Mouse (Mus musculus) liver, embryonic 16.5 days (tissue): ENCODE measurements around the gene Rbfox3. TPM values are rescaled to one million over a fixed set of nuclear protein-coding genes. Genes with fewer than 3 reads are reported as not detected.

Source experiments
- ATAC-seq: fragments of 200-750 bp; cut with Nextera tagmentation; 2 replicates; pipeline ENCODE4 v1.8.0; 2017; ENCODE audit warnings: low read depth, mild to moderate bottlenecking, moderate number of reproducible peaks, moderate library complexity
- H3K27ac ChIP-seq: fragments of 300-500 bp; sonication (generic); 2 replicates; pipeline ENCODE4 v1.5.1; 2014; ENCODE audit warnings: mild to moderate bottlenecking, low read length
- H3K27me3 ChIP-seq: fragments of 300-500 bp; sonication (generic); 2 replicates; pipeline ENCODE4 v1.6.1; 2014; ENCODE audit warnings: low read depth, low read length, mixed read lengths; ENCODE audit not compliant: control insufficient read depth, insufficient read depth
- H3K36me3 ChIP-seq: fragments of 300-500 bp; sonication (generic); 2 replicates; pipeline ENCODE4 v1.6.1; 2014; ENCODE audit warnings: mild to moderate bottlenecking; ENCODE audit not compliant: control insufficient read depth, insufficient read depth
- H3K4me1 ChIP-seq: fragments of 300-500 bp; sonication (generic); 2 replicates; pipeline ENCODE4 v1.6.1; 2014; ENCODE audit warnings: low read depth, low read length, mixed read lengths; ENCODE audit not compliant: control insufficient read depth
- H3K4me2 ChIP-seq: fragments of 300-500 bp; sonication (generic); 2 replicates; pipeline ENCODE4 v1.6.1; 2014; ENCODE audit warnings: low read depth, low read length, mixed read lengths
- H3K4me3 ChIP-seq: fragments of 300-500 bp; sonication (generic); 2 replicates; pipeline ENCODE4 v1.5.1; 2014; ENCODE audit warnings: low read depth, mild to moderate bottlenecking, low read length
- H3K9ac ChIP-seq: fragments of 300-500 bp; sonication (generic); 2 replicates; pipeline ENCODE4 v1.6.1; 2014; ENCODE audit warnings: low read depth, low read length
- H3K9me3 ChIP-seq: fragments of 300-500 bp; sonication (generic); replicated peaks from 2 replicates; pipeline ENCODE4 v1.6.1; 2016; ENCODE audit warnings: low read length; ENCODE audit not compliant: control insufficient read depth
- WGBS: fragments of 180-500 bp; shearing (Covaris S2); extraction: QIAGEN DNeasy Blood & Tissue Kit; methylation state at CpG from one replicate; pipeline ENCODE4 v1.1.7; 2014; ENCODE audit not compliant: insufficient replicate concordance; 5-methylcytosine and 5-hydroxymethylcytosine counted together
- polyA plus RNA-seq: library from polyadenylated mRNA; unstranded; fragments of >200 nt; fragmentation: Nextera tagmentation; extraction: Ambion mirVana; gene quantifications from 2 replicates; pipeline ENCODE4 v1.2.1, GENCODE M21; 2015

Gene Rbfox3
- polyA plus RNA-seq, 1 experiment from 2014 or later, result 0.40 TPM

DNA sequence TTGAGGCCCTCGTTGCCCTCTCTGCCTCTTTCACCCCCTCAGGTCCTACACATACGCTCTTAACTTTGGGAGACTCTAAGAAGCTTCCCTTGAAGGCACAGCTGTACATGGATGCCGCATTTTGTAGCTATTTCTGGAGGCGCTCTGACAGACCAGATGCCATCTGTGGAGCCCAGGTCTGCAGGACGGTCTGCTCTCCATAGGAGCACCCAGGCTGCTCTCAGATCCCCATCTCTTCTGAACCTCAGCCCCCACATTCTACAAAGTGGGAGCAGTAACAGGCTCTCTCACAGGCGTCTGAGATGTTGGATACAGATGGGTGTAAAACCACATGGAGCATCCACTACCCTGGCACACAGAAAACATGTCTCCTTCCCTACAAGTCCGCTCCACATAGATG, 218.1 kb downstream of the Rbfox3 start:
- Histone ChIP-seq H3K27ac (no peak overlapping the region), H3K27me3 (no peaks in the 10 kb centered on the region), H3K36me3 (no peaks in the 10 kb centered on the region), H3K4me2 (no peak overlapping the region), H3K4me3 (no peak overlapping the region), H3K4me1 (no peaks in the 10 kb centered on the region), H3K9me3 (no peaks in the 10 kb centered on the region), H3K9ac (no peak overlapping the region)
- 55% methylated on average over 7 of the region's 7 CpGs for WGBS
- ATAC-seq, result no peak

DNA sequence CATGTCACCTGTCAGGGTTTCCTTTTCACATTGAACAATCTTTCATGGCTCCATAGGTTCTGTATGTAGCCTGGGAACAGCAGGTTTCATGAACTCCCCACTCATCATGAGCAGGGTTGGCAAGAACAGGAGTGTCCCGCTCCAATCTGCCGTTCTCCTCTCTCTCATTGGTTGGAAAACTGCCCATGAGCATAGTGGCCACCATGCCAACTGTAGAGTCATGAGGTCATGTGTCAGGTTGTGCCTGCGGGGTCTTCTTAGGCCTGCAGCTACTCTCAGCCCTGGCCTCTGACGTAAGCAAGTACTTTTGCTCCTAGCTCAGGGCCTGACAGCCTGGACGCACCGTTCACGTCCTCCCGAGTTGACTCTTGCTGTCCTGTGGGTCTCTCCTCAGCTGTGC, 221.1 kb downstream of the Rbfox3 start:
- Histone ChIP-seq H3K9me3 (no peaks in the 10 kb centered on the region), H3K9ac (no peak overlapping the region), H3K4me2 (no peak overlapping the region), H3K27ac (no peak overlapping the region), H3K4me3 (no peak overlapping the region), H3K27me3 (no peaks in the 10 kb centered on the region), H3K36me3 (no peaks in the 10 kb centered on the region), H3K4me1 (no peaks in the 10 kb centered on the region)
- ATAC-seq, result no peak
- 62% methylated on average over 8 of the region's 8 CpGs for WGBS

DNA sequence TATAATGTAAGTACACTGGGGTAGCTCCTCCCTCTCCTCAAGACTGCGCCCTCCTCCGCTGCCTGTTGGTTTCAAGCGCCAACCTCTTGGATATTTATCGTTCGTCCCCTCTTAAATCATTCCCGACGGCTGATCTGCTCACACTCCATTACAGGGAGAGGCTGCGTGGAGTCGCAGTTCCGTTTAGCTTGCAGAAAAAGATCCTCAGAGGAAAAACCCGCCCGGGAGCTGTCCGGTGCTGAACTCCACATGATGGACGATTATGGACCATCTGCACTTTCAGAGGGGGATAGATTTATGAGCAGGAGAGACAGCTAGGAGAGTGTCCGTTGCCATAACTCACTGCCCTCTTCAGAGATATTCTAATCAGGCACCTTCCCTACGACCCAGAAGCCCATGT, 226.0 kb downstream of the Rbfox3 start:
- Histone ChIP-seq H3K27ac (no peak overlapping the region), H3K9ac (no peak overlapping the region), H3K4me2 (no peak overlapping the region), H3K36me3 (no peaks in the 10 kb centered on the region), H3K4me1 (no peaks in the 10 kb centered on the region), H3K27me3 (no peaks in the 10 kb centered on the region), H3K9me3 (no peaks in the 10 kb centered on the region), H3K4me3 (no peak overlapping the region)
- no peak for ATAC-seq
- WGBS, result 11% methylated on average over 16 of the region's 16 CpGs

DNA sequence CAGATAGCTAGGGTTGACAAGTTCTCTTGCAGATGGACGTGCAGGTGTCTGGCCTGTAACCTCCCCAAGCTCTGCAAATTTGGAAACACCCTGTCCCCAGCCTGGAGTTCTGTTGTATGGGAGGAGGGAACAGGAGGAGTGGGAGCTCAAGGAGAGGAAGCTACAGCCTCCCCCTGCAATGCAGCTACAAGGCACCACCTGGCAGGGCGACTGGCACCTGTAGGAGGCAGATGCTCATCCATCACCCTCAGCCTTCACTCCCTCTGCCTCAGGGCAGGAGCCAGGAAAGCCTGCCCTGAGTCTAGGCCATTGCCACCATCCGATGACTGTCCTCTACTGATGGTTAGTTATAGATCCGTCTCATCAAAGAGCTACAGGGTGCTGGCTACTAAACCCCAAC, 226.7 kb downstream of the Rbfox3 start:
- H3K9me3 ChIP-seq, result no peaks in the 10 kb centered on the region
- H3K27ac ChIP-seq, result no peak overlapping the region
- ATAC-seq, result no peak
- no peak overlapping the region for H3K4me3 ChIP-seq
- no peaks in the 10 kb centered on the region for H3K4me1 ChIP-seq
- H3K27me3 ChIP-seq, result no peaks in the 10 kb centered on the region
- H3K4me2 ChIP-seq, result no peak overlapping the region
- H3K9ac ChIP-seq, result no peak overlapping the region
- no peaks in the 10 kb centered on the region for H3K36me3 ChIP-seq
- 47% methylated on average over 4 of the region's 4 CpGs for WGBS

DNA sequence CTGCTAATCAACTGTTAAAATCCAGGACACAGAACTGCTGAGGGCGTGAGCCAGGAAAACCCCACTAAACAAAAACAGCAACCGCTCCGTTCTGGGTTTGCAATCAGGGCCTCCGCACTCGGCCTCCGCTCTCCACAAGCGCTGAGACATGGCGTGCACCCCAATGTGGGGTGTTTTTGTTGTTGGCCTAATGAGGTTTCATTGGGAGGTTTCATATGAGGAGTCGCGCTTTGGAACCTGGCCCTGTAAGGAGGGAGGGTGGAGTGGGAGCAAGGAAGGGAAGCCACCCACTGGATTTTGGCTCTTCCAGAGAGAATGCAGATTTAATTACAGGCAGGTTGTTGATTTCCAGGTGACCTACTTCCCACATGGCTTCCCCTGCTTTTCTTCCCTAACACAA, 230.7 kb downstream of the Rbfox3 start:
- no peaks in the 10 kb centered on the region for H3K9me3 ChIP-seq
- no peak overlapping the region for H3K4me2 ChIP-seq
- no peaks in the 10 kb centered on the region for H3K36me3 ChIP-seq
- no peak for ATAC-seq
- no peak overlapping the region for H3K27ac ChIP-seq
- no peak overlapping the region for H3K4me3 ChIP-seq
- 72% methylated on average over 10 of the region's 10 CpGs for WGBS
- no peaks in the 10 kb centered on the region for H3K27me3 ChIP-seq
- H3K4me1 ChIP-seq, result no peaks in the 10 kb centered on the region
- H3K9ac ChIP-seq, result no peak overlapping the region

DNA sequence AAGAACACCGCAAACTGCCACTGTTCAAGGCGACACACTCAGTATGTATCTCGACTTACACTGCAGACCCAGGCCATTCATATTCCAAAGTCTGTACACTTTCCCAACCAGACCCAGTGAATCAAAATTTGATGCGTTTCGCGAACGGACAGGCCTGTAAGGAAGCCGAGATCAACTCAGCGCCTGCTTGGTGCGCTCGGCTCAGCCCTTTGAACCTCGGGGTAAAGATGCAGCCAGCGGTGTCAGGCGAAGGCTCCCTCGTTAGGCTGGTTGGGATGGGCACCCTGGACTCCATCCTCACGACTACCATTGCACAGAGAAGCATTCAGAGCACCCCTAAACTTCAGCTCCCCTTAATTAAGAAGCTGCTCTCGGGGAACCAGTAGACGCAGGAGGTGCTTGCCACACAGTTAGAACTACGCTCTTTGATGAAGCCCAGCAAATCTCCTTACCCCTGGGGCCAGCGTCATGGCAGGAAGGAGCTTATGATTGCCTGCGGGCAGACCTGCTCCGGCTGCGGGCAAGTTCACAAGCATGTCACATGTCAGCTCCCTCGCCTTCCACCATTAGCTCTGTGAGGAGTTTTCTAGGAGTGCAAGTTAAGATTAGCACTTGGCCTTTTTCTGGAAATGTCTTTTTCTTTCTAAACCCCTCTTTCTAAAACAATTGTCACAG, 231.5 kb downstream of the Rbfox3 start:
- Histone ChIP-seq H3K9ac (no peak overlapping the region), H3K36me3 (no peaks in the 10 kb centered on the region), H3K4me2 (no peak overlapping the region), H3K4me3 (no peak overlapping the region), H3K4me1 (no peaks in the 10 kb centered on the region), H3K27me3 (no peaks in the 10 kb centered on the region), H3K27ac (no peak overlapping the region), H3K9me3 (no peaks in the 10 kb centered on the region)
- ATAC-seq, result no peak
- 68% methylated on average over 24 of the region's 24 CpGs for WGBS

DNA sequence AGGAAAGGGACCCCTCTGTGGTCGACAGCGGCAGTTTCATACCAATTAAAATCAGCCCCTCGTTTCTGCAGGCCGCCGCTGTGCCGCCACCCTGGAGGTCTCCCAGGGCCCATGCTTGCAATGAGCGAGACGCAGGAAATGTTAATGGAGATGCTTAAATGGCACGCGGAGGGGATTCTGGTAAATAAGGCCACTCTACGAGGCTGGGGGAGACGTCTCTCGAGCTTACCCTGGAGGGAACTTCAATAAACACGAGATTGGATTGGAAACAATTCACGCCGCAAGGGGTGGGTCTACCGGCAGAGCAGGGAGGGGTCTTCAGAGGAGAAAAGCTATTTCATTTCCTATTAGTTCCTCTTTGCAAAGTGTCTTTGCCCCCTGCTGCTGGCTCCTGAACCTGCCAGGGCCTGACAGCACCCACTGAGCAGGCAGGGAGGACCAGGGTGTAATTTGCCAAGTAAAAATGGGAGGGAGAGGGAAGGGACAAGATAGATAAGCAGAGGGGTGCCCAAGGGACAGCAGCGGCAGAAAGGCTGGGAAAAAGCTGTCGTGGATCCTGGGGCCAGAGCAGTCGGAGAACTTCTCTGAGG, 232.8 kb downstream of the Rbfox3 start:
- no peaks in the 10 kb centered on the region for H3K27me3 ChIP-seq
- no peak overlapping the region for H3K9ac ChIP-seq
- H3K4me1 ChIP-seq, result no peaks in the 10 kb centered on the region
- no peaks in the 10 kb centered on the region for H3K9me3 ChIP-seq
- H3K27ac ChIP-seq, result no peak overlapping the region
- no peak for ATAC-seq
- H3K4me2 ChIP-seq, result no peak overlapping the region
- H3K36me3 ChIP-seq, result no peaks in the 10 kb centered on the region
- WGBS, result 34% methylated on average over 20 of the region's 20 CpGs
- no peak overlapping the region for H3K4me3 ChIP-seq

DNA sequence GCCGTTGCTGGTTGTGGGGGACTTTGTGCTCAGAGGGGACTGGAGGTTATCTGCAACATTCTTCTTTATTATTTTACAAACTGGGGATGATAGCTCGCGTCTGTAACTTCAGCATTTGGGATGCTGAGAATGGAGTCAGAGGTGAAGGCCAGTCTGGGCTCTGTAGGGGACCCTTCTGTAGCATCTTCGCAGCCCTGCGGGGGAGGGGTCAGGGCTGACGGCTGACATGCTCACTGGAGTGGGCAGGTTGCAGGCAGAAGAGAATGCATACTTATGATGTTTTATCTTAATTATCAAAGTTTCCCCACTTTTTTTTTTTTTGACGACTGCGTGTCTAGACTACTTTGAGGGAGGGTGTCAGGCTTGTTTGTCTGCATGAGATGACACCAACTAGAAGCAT, 234.1 kb downstream of the Rbfox3 start:
- H3K4me3 ChIP-seq, result no peak overlapping the region
- H3K9me3 ChIP-seq, result no peaks in the 10 kb centered on the region
- H3K4me1 ChIP-seq, result no peaks in the 10 kb centered on the region
- H3K27ac ChIP-seq, result no peak overlapping the region
- no peak overlapping the region for H3K9ac ChIP-seq
- H3K4me2 ChIP-seq, result no peak overlapping the region
- H3K36me3 ChIP-seq, result no peaks in the 10 kb centered on the region
- H3K27me3 ChIP-seq, result no peaks in the 10 kb centered on the region
- 51% methylated on average over 8 of the region's 8 CpGs for WGBS
- no peak for ATAC-seq

DNA sequence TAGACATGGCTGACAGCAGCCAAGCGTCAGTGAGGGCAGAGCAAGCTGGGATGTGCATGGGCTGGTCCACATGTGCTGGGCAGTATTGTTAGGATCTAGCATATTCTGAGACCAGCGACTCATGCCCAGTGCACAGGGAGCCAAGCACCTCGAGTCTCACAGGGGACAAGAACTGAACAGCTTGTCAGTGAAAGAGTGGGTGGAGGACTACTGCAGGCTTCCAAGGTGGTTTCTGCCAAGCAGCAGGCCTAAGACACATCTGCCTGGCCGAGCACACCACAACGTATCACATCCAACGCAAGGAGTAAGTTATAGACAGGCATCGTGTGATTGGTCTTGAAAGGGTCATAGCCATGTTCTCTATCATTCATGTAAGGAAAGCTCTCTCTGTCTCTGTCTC, 235.0 kb downstream of the Rbfox3 start:
- Histone ChIP-seq H3K27me3 (no peaks in the 10 kb centered on the region), H3K27ac (no peak overlapping the region), H3K9ac (no peak overlapping the region), H3K4me2 (no peak overlapping the region), H3K9me3 (no peaks in the 10 kb centered on the region), H3K36me3 (no peaks in the 10 kb centered on the region), H3K4me3 (no peak overlapping the region), H3K4me1 (no peaks in the 10 kb centered on the region)
- ATAC-seq, result no peak
- WGBS, result 54% methylated on average over 7 of the region's 7 CpGs
